Mouse (Mus musculus): ENCODE measurements around the gene Dnajb5. TPM values are rescaled to one million over a fixed set of nuclear protein-coding genes. Genes with fewer than 3 reads are reported as not detected.
A peak's percentile ranks its signal among the peaks of the same experiment; 100 is the strongest.

Gene Dnajb5
- polyA plus RNA-seq, 1 experiment from 2014 or later = 7.2 TPM

- peak; percentile 82 for ATAC-seq
- H3K36me3 ChIP-seq (ENCODE audit: control insufficient read depth, insufficient read depth, low read length) = no peaks in the 10 kb centered on the region
- H3K9me3 ChIP-seq (ENCODE audit: control insufficient read depth, low read length) = no peaks in the 10 kb centered on the region
- WGBS = under 1% methylated on average over 54 of the region's 90 CpGs
- H3K4me1 ChIP-seq (ENCODE audit: control insufficient read depth, insufficient read depth, low read length) = peaks cover 3% of the 10 kb centered on the region; the same call in 1 of the 2 replicates
- H3K27me3 ChIP-seq (replicated peaks; ENCODE audit: control insufficient read depth, insufficient read depth, low read length) = peaks cover 37% of the 10 kb centered on the region
- H3K4me2 ChIP-seq (ENCODE audit: low read depth, low read length) = peak within 1 kb of the TSS; percentile 97
- no peak within 1 kb of the TSS for H3K27ac ChIP-seq (ENCODE audit: low read length)
- peak within 1 kb of the TSS; percentile 65 for H3K4me3 ChIP-seq (ENCODE audit: low read length)
- H3K9ac ChIP-seq (ENCODE audit: low read depth, low read length) = peak within 1 kb of the TSS; percentile 77
Measured at GRCm38 (mm10) chr4:42916617-42917401, 32.8 kb upstream of the Dnajb5 start, which contains the start of gene Phf24. Gene Phf24, plus strand, starts transcription at chr4:42916660.

- H3K9ac ChIP-seq (ENCODE audit: low read depth, low read length) = peak overlapping the region; percentile 77
- H3K27me3 ChIP-seq (replicated peaks; ENCODE audit: control insufficient read depth, insufficient read depth, low read length) = peaks cover 37% of the 10 kb centered on the region
- peak overlapping the region; percentile 65 for H3K4me3 ChIP-seq (ENCODE audit: low read length)
- no peak overlapping the region for H3K27ac ChIP-seq (ENCODE audit: low read length)
- no peaks in the 10 kb centered on the region for H3K9me3 ChIP-seq (ENCODE audit: control insufficient read depth, low read length)
- ATAC-seq = peak; percentile 53
- peaks cover 3% of the 10 kb centered on the region; the same call in 1 of the 2 replicates for H3K4me1 ChIP-seq (ENCODE audit: control insufficient read depth, insufficient read depth, low read length)
- H3K4me2 ChIP-seq (ENCODE audit: low read depth, low read length) = peak overlapping the region; percentile 97
- H3K36me3 ChIP-seq (ENCODE audit: control insufficient read depth, insufficient read depth, low read length) = no peaks in the 10 kb centered on the region
- WGBS = 3% methylated on average over 20 of the region's 26 CpGs
Measured at GRCm38 (mm10) chr4:42917402-42917774, 32.2 kb upstream of the Dnajb5 start.

GRCm38 (mm10) chr4:42920726-42921125 is 28.9 kb upstream of the Dnajb5 start:
- H3K9ac ChIP-seq (ENCODE audit: low read depth, low read length) = no peak overlapping the region
- ATAC-seq = no peak
- no peaks in the 10 kb centered on the region for H3K9me3 ChIP-seq (ENCODE audit: control insufficient read depth, low read length)
- peaks cover 29% of the 10 kb centered on the region for H3K27me3 ChIP-seq (replicated peaks; ENCODE audit: control insufficient read depth, insufficient read depth, low read length)
- H3K27ac ChIP-seq (ENCODE audit: low read length) = no peak overlapping the region
- 51% methylated on average over 9 of the region's 9 CpGs for WGBS
- H3K4me2 ChIP-seq (ENCODE audit: low read depth, low read length) = no peak overlapping the region
- H3K36me3 ChIP-seq (ENCODE audit: control insufficient read depth, insufficient read depth, low read length) = no peaks in the 10 kb centered on the region
- H3K4me1 ChIP-seq (ENCODE audit: control insufficient read depth, insufficient read depth, low read length) = peaks cover 3% of the 10 kb centered on the region; the same call in 1 of the 2 replicates
- no peak overlapping the region for H3K4me3 ChIP-seq (ENCODE audit: low read length)

- H3K4me1 ChIP-seq (ENCODE audit: control insufficient read depth, insufficient read depth, low read length) = peaks cover 3% of the 10 kb centered on the region; the same call in 1 of the 2 replicates
- H3K27ac ChIP-seq (ENCODE audit: low read length) = no peak overlapping the region
- H3K9me3 ChIP-seq (ENCODE audit: control insufficient read depth, low read length) = no peaks in the 10 kb centered on the region
- ATAC-seq = no peak
- H3K36me3 ChIP-seq (ENCODE audit: control insufficient read depth, insufficient read depth, low read length) = no peaks in the 10 kb centered on the region
- 77% methylated on average over 2 of the region's 2 CpGs for WGBS
- no peak overlapping the region for H3K4me3 ChIP-seq (ENCODE audit: low read length)
- H3K9ac ChIP-seq (ENCODE audit: low read depth, low read length) = no peak overlapping the region
- no peak overlapping the region for H3K4me2 ChIP-seq (ENCODE audit: low read depth, low read length)
- peaks cover 23% of the 10 kb centered on the region for H3K27me3 ChIP-seq (replicated peaks; ENCODE audit: control insufficient read depth, insufficient read depth, low read length)
Measured at GRCm38 (mm10) chr4:42921536-42921935, 28.1 kb upstream of the Dnajb5 start.

- Histone ChIP-seq H3K27ac (ENCODE audit: low read length) (no peak overlapping the region), H3K4me2 (ENCODE audit: low read depth, low read length) (no peak overlapping the region), H3K36me3 (ENCODE audit: control insufficient read depth, insufficient read depth, low read length) (no peaks in the 10 kb centered on the region), H3K9ac (ENCODE audit: low read depth, low read length) (no peak overlapping the region), H3K4me1 (ENCODE audit: control insufficient read depth, insufficient read depth, low read length) (no peaks in the 10 kb centered on the region), H3K27me3 (replicated peaks; ENCODE audit: control insufficient read depth, insufficient read depth, low read length) (peaks cover 18% of the 10 kb centered on the region), H3K4me3 (ENCODE audit: low read length) (no peak overlapping the region), H3K9me3 (ENCODE audit: control insufficient read depth, low read length) (no peaks in the 10 kb centered on the region)
- WGBS = 52% methylated on average over 6 of the region's 6 CpGs
- no peak for ATAC-seq
Measured at GRCm38 (mm10) chr4:42922056-42922455, 27.6 kb upstream of the Dnajb5 start.

- Histone ChIP-seq H3K9me3 (ENCODE audit: control insufficient read depth, low read length) (no peaks in the 10 kb centered on the region), H3K27ac (ENCODE audit: low read length) (no peak overlapping the region), H3K9ac (ENCODE audit: low read depth, low read length) (no peak overlapping the region), H3K4me1 (ENCODE audit: control insufficient read depth, insufficient read depth, low read length) (no peaks in the 10 kb centered on the region), H3K4me2 (ENCODE audit: low read depth, low read length) (no peak overlapping the region), H3K27me3 (replicated peaks; ENCODE audit: control insufficient read depth, insufficient read depth, low read length) (peaks cover 15% of the 10 kb centered on the region), H3K4me3 (ENCODE audit: low read length) (no peak overlapping the region), H3K36me3 (ENCODE audit: control insufficient read depth, insufficient read depth, low read length) (no peaks in the 10 kb centered on the region)
- WGBS = 76% methylated on average over 8 of the region's 8 CpGs
- no peak for ATAC-seq
Measured at GRCm38 (mm10) chr4:42922461-42922860, 27.2 kb upstream of the Dnajb5 start.

- Histone ChIP-seq H3K9ac (ENCODE audit: low read depth, low read length) (no peak overlapping the region), H3K27me3 (replicated peaks; ENCODE audit: control insufficient read depth, insufficient read depth, low read length) (0 out of 2 replicates have a peak, but pooled peaks cover 3% of the 10 kb centered on the region), H3K36me3 (ENCODE audit: control insufficient read depth, insufficient read depth, low read length) (no peaks in the 10 kb centered on the region), H3K27ac (ENCODE audit: low read length) (no peak overlapping the region), H3K4me2 (ENCODE audit: low read depth, low read length) (no peak overlapping the region), H3K9me3 (ENCODE audit: control insufficient read depth, low read length) (no peaks in the 10 kb centered on the region), H3K4me3 (ENCODE audit: low read length) (no peak overlapping the region), H3K4me1 (ENCODE audit: control insufficient read depth, insufficient read depth, low read length) (no peaks in the 10 kb centered on the region)
- no peak for ATAC-seq
- WGBS = 76% methylated on average over 13 of the region's 13 CpGs
Measured at GRCm38 (mm10) chr4:42924095-42924710, 25.4 kb upstream of the Dnajb5 start.

GRCm38 (mm10) chr4:42928209-42928608 is 21.4 kb upstream of the Dnajb5 start:
- H3K9ac ChIP-seq (ENCODE audit: low read depth, low read length) = no peak overlapping the region
- no peak overlapping the region for H3K27ac ChIP-seq (ENCODE audit: low read length)
- H3K36me3 ChIP-seq (ENCODE audit: control insufficient read depth, insufficient read depth, low read length) = no peaks in the 10 kb centered on the region
- peaks cover 6% of the 10 kb centered on the region; the same call in 1 of the 2 replicates for H3K27me3 ChIP-seq (replicated peaks; ENCODE audit: control insufficient read depth, insufficient read depth, low read length)
- WGBS = 77% methylated on average over 5 of the region's 5 CpGs
- H3K9me3 ChIP-seq (ENCODE audit: control insufficient read depth, low read length) = no peaks in the 10 kb centered on the region
- no peaks in the 10 kb centered on the region; the same call in 1 of the 2 replicates for H3K4me1 ChIP-seq (ENCODE audit: control insufficient read depth, insufficient read depth, low read length)
- H3K4me2 ChIP-seq (ENCODE audit: low read depth, low read length) = no peak overlapping the region
- no peak overlapping the region for H3K4me3 ChIP-seq (ENCODE audit: low read length)
- no peak for ATAC-seq

GRCm38 (mm10) chr4:42928952-42929351 is 20.7 kb upstream of the Dnajb5 start:
- Histone ChIP-seq H3K9ac (ENCODE audit: low read depth, low read length) (no peak overlapping the region), H3K27ac (ENCODE audit: low read length) (no peak overlapping the region), H3K4me2 (ENCODE audit: low read depth, low read length) (no peak overlapping the region), H3K27me3 (replicated peaks; ENCODE audit: control insufficient read depth, insufficient read depth, low read length) (peaks cover 6% of the 10 kb centered on the region; the same call in 1 of the 2 replicates), H3K9me3 (ENCODE audit: control insufficient read depth, low read length) (no peaks in the 10 kb centered on the region), H3K4me3 (ENCODE audit: low read length) (no peak overlapping the region), H3K36me3 (ENCODE audit: control insufficient read depth, insufficient read depth, low read length) (no peaks in the 10 kb centered on the region), H3K4me1 (ENCODE audit: control insufficient read depth, insufficient read depth, low read length) (no peaks in the 10 kb centered on the region; the same call in 1 of the 2 replicates)
- 89% methylated on average over 9 of the region's 9 CpGs for WGBS
- ATAC-seq = no peak
